Mouse (Mus musculus): ENCODE data around the gene Rasl10b.

The Rasl10b gene

GRCm38 (mm10) chr11:83467120-83467652, 58.2 kb downstream of the Rasl10b start:
- no peak for DNase-seq (ENCODE audit: low read depth)

- no peak for DNase-seq (ENCODE audit: low read depth)
Observed at GRCm38 (mm10) chr11:83468765-83469164, 59.8 kb downstream of the Rasl10b start.
